Mouse (Mus musculus): ENCODE results near the gene Zfp207.
"Not testable (repeated sequence)": the region's sequence is repeated elsewhere in the genome, so short reads cannot be mapped to it uniquely, and the experiment has no call there.

GRCm38 (mm10) chr11:80379184-80379583, 3.9 kb upstream of the Zfp207 start:
- TF ChIP-seq CTCF (IDR thresholded peaks at IDR 0.05; ENCODE audit: borderline replicate concordance, extremely low read depth, insufficient read depth, insufficient read length); POLR2A (IDR thresholded peaks at IDR 0.05; ENCODE audit: borderline replicate concordance, extremely low read depth, insufficient read depth, insufficient read length, poor library complexity, severe bottlenecking): not testable (repeated sequence)
